ENCODE assay signal across 9 mouse cellular contexts in genomic region chr6:110137043-110137650, GRCm38 (mm10).
A peak's percentile ranks its signal among the peaks of the same experiment; 100 is the strongest.
DNase-seq lines count a peak whose midpoint lies in the region; ATAC-seq lines count a peak whose summit lies in the region.
"Had no signal": no experiment of that assay in that cellular context is flagged by ENCODE, and none has a peak within 500 bp of the region (broad histone marks: within the 10 kb centered on the region; RNA-seq: fewer than 3 reads in every experiment).

No protein-coding gene starts in this region.

- no peaks in the 10 kb centered on the region for H3K4me1 ChIP-seq in forebrain, embryonic 11.5 days (replicated peaks; ENCODE audit: control insufficient read depth, insufficient read depth, low read length)
- H3K4me1 ChIP-seq in forebrain, embryonic 12.5 days, result peaks cover 4% of the 10 kb centered on the region; the same call in 1 of the 2 replicates
- no peaks in the 10 kb centered on the region for H3K4me1 ChIP-seq in neural tube, embryonic 12.5 days
- H3K4me1 ChIP-seq in kidney, embryonic 15.5 days, result no peaks in the 10 kb centered on the region
- H3K4me1 ChIP-seq: limb, embryonic 15.5 days had no signal

- no peaks in the 10 kb centered on the region for H3K27me3 ChIP-seq in forebrain, embryonic 11.5 days (ENCODE audit: control insufficient read depth, insufficient read depth, low read length)
- H3K27me3 ChIP-seq in forebrain, embryonic 12.5 days, result no peaks in the 10 kb centered on the region
- H3K27me3 ChIP-seq in neural tube, embryonic 12.5 days (replicated peaks), result no peaks in the 10 kb centered on the region
- no peaks in the 10 kb centered on the region for H3K27me3 ChIP-seq in kidney, embryonic 15.5 days
- H3K27me3 ChIP-seq: limb, embryonic 15.5 days had no signal

- no peaks in the 10 kb centered on the region for H3K9me3 ChIP-seq in forebrain, embryonic 11.5 days (ENCODE audit: control insufficient read depth, low read length)
- no peaks in the 10 kb centered on the region for H3K9me3 ChIP-seq in forebrain, embryonic 12.5 days
- H3K9me3 ChIP-seq in neural tube, embryonic 12.5 days, result no peaks in the 10 kb centered on the region
- no peaks in the 10 kb centered on the region for H3K9me3 ChIP-seq in kidney, embryonic 15.5 days (replicated peaks)
- H3K9me3 ChIP-seq: limb, embryonic 15.5 days had no signal

- H3K27ac ChIP-seq in forebrain, embryonic 11.5 days (ENCODE audit: low read depth, low read length), result no peak overlapping the region
- H3K27ac ChIP-seq in forebrain, embryonic 12.5 days, result no peak overlapping the region
- no peak overlapping the region for H3K27ac ChIP-seq in neural tube, embryonic 12.5 days
- H3K27ac ChIP-seq in kidney, embryonic 15.5 days, result no peak overlapping the region
- H3K27ac ChIP-seq: limb, embryonic 15.5 days had no signal

- DNase-seq in forebrain, embryonic 11.5 days (ENCODE audit: low spot score), result no peak
- no peak for DNase-seq in neural tube, embryonic 10.5 days (ENCODE audit: extremely low spot score, low spot score)
- peak; percentile 24 to 60 for DNase-seq in left cerebral cortex, adult 18-20 months (ENCODE audit: low spot score in 2 of 2)
- no peak for DNase-seq in testis, postnatal 14 days (ENCODE audit: low spot score)
- DNase-seq in cerebellum, adult 9-10 months, result no peak

- H3K36me3 ChIP-seq in forebrain, embryonic 11.5 days (ENCODE audit: control insufficient read depth, insufficient read depth, low read length), result no peaks in the 10 kb centered on the region
- H3K36me3 ChIP-seq in forebrain, embryonic 12.5 days (replicated peaks), result no peaks in the 10 kb centered on the region
- no peaks in the 10 kb centered on the region for H3K36me3 ChIP-seq in neural tube, embryonic 12.5 days
- no peaks in the 10 kb centered on the region for H3K36me3 ChIP-seq in kidney, embryonic 15.5 days
- H3K36me3 ChIP-seq: limb, embryonic 15.5 days had no signal

- no peak overlapping the region for H3K9ac ChIP-seq in forebrain, embryonic 11.5 days (ENCODE audit: low read length)
- no peak overlapping the region for H3K9ac ChIP-seq in forebrain, embryonic 12.5 days
- no peak overlapping the region for H3K9ac ChIP-seq in neural tube, embryonic 12.5 days
- no peak overlapping the region for H3K9ac ChIP-seq in kidney, embryonic 15.5 days
- H3K9ac ChIP-seq: limb, embryonic 15.5 days had no signal

- ATAC-seq in forebrain, embryonic 11.5 days (replicated peaks; ENCODE audit: low FRiP score), result peak; percentile 52; the same call in 1 of the 2 replicates
- ATAC-seq in forebrain, embryonic 12.5 days (ENCODE audit: low FRiP score), result no peak
- peak; percentile 84 for ATAC-seq in neural tube, embryonic 12.5 days (ENCODE audit: low FRiP score, low read depth)
- no peak for ATAC-seq in kidney, embryonic 15.5 days (replicated peaks; ENCODE audit: low FRiP score)

- 40% methylated on average over 7 of the region's 7 CpGs for WGBS in forebrain, embryonic 11.5 days
- WGBS in forebrain, embryonic 12.5 days, result 28% methylated on average over 7 of the region's 7 CpGs
- 17% methylated on average over 7 of the region's 7 CpGs for WGBS in neural tube, embryonic 12.5 days
- WGBS in kidney, embryonic 15.5 days, result 46% methylated on average over 7 of the region's 7 CpGs

- no peak overlapping the region for H3K4me3 ChIP-seq in forebrain, embryonic 11.5 days (ENCODE audit: low read depth, low read length)
- H3K4me3 ChIP-seq in forebrain, embryonic 12.5 days (replicated peaks), result no peak overlapping the region
- no peak overlapping the region for H3K4me3 ChIP-seq in neural tube, embryonic 12.5 days
- no peak overlapping the region for H3K4me3 ChIP-seq in kidney, embryonic 15.5 days (replicated peaks)
- H3K4me3 ChIP-seq: limb, embryonic 15.5 days had no signal

- no peak overlapping the region for H3K4me2 ChIP-seq in forebrain, embryonic 11.5 days (ENCODE audit: low read depth, low read length, severe bottlenecking)
- H3K4me2 ChIP-seq in forebrain, embryonic 12.5 days, result no peak overlapping the region
- H3K4me2 ChIP-seq in neural tube, embryonic 12.5 days (replicated peaks), result no peak overlapping the region
- no peak overlapping the region for H3K4me2 ChIP-seq in kidney, embryonic 15.5 days
- H3K4me2 ChIP-seq: limb, embryonic 15.5 days had no signal

Comparison
In these comparisons a context has a peak if more than half of its experiments do, and no peak if none do; other contexts are left out.
1. ATAC-seq: peak in forebrain, embryonic 11.5 days (single experiment) and neural tube, embryonic 12.5 days (single experiment); none in forebrain, embryonic 12.5 days (single experiment) and kidney, embryonic 15.5 days (single experiment).
2. DNase-seq: peak in left cerebral cortex, adult 18-20 months (2 of 2); none in forebrain, embryonic 11.5 days (single experiment), neural tube, embryonic 10.5 days (single experiment), testis, postnatal 14 days (single experiment) and cerebellum, adult 9-10 months (single experiment).